Mouse (Mus musculus) lung, adult 2 months (tissue): ENCODE measurements around the gene Cdkn1b.

Experiments
- CTCF ChIP-seq: fragments of 200-500 bp; IDR thresholded peaks from 2 replicates; pipeline ENCODE4 v1.5.1; 2011; ENCODE audit warnings: mild to moderate bottlenecking, low read length, control low read depth; ENCODE audit not compliant: insufficient read depth
- POLR2A ChIP-seq: fragments of 200-500 bp; IDR thresholded peaks from 2 replicates; pipeline ENCODE4 v1.6.1; 2011; ENCODE audit warnings: low read depth, mild to moderate bottlenecking, control low read depth, low read length, borderline replicate concordance; ENCODE audit errors: extremely low read depth

- no peak for TF ChIP-seq CTCF
- no peak for TF ChIP-seq POLR2A
Observed at GRCm38 (mm10) chr6:134962518-134962893, 42.3 kb downstream of the Cdkn1b start.
